Mouse (Mus musculus) spleen, adult 2 months (tissue): ENCODE measurements around the gene Fbxl14.

ENCODE experiments used
- CTCF ChIP-seq: fragments of 200-500 bp; IDR thresholded peaks from 2 replicates; pipeline ENCODE4 v1.5.1; 2011; ENCODE audit warnings: mild to moderate bottlenecking, inconsistent platforms; ENCODE audit not compliant: insufficient read depth, insufficient read length, insufficient replicate concordance; ENCODE audit errors: extremely low read depth
- POLR2A ChIP-seq: fragments of 200-500 bp; IDR thresholded peaks from 2 replicates; pipeline ENCODE4 v1.6.1; 2011; ENCODE audit warnings: low read depth, low read length, inconsistent platforms

DNA sequence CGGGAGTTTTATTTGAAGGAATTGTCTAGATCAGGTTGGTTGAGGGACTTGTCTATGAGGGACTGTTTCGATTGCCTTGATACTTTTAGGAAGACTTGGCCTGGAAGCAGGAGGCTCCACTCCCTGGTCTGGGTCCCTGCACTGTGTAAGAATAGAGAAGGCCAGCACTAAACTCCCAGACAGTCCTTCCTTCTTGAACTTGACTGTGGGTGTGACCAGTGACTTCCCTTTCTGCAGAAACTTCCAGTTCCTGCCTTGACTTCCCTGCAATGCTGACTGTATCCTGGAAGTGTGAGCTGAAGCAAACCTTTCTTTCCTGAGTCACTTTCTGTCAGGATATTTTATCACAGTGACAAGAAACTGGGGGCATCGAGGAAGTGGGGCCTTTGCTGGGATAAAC, 8.7 kb upstream of the Fbxl14 start:
- no peak for TF ChIP-seq POLR2A
- TF ChIP-seq CTCF, result no peak
